Mouse (Mus musculus) neural tube, embryonic 11.5 days (tissue): ENCODE results near the gene Celsr1. TPM values are rescaled to one million over a fixed set of nuclear protein-coding genes. Genes with fewer than 3 reads are reported as not detected.

Experiments used
- ATAC-seq: fragments of 200-750 bp; cut with Nextera tagmentation; 2 replicates; pipeline ENCODE4 v1.8.0; 2017; ENCODE audit warnings: moderate number of reproducible peaks, mild to moderate bottlenecking, moderate TSS enrichment, moderate library complexity; ENCODE audit not compliant: insufficient read depth, low FRiP score, low TSS enrichment
- DNase-seq: peaks from one replicate; pipeline ENCODE4 v3.0.0-alpha.2; 2015; ENCODE audit warnings: low spot score
- H3K27ac ChIP-seq: fragments of 300-500 bp; sonication (generic); 2 replicates; pipeline ENCODE4 v1.5.1; 2014; ENCODE audit warnings: low read depth, mild to moderate bottlenecking, low read length
- H3K27me3 ChIP-seq: fragments of 300-500 bp; sonication (generic); 2 replicates; pipeline ENCODE4 v1.6.1; 2014; ENCODE audit warnings: mild to moderate bottlenecking, low read length, mixed read lengths; ENCODE audit not compliant: control insufficient read depth, insufficient read depth
- H3K36me3 ChIP-seq: fragments of 300-500 bp; sonication (generic); 2 replicates; pipeline ENCODE4 v1.6.1; 2014; ENCODE audit warnings: mild to moderate bottlenecking, low read length, moderate library complexity, mixed read lengths; ENCODE audit not compliant: control insufficient read depth, insufficient read depth
- H3K4me1 ChIP-seq: fragments of 300-500 bp; sonication (generic); 2 replicates; pipeline ENCODE4 v1.6.1; 2014; ENCODE audit warnings: low read length, mixed read lengths; ENCODE audit not compliant: control insufficient read depth, insufficient read depth
- H3K4me2 ChIP-seq: fragments of 300-500 bp; sonication (generic); 2 replicates; pipeline ENCODE4 v1.6.1; 2014; ENCODE audit warnings: low read depth, mild to moderate bottlenecking, moderate library complexity
- H3K4me3 ChIP-seq: fragments of 300-500 bp; sonication (generic); 2 replicates; pipeline ENCODE4 v1.5.1; 2014; ENCODE audit warnings: low read depth, low read length
- H3K9ac ChIP-seq: fragments of 300-500 bp; sonication (generic); 2 replicates; pipeline ENCODE4 v1.6.1; 2014; ENCODE audit warnings: mild to moderate bottlenecking, low read length
- H3K9me3 ChIP-seq: fragments of 300-500 bp; sonication (generic); 2 replicates; pipeline ENCODE4 v1.6.1; 2016; ENCODE audit warnings: low read length; ENCODE audit not compliant: control insufficient read depth
- WGBS: fragments of 180-500 bp; shearing (Covaris S2); extraction: QIAGEN DNeasy Blood & Tissue Kit; methylation state at CpG from one replicate; pipeline ENCODE4 v1.1.7; 2014; 5-methylcytosine and 5-hydroxymethylcytosine counted together
- polyA plus RNA-seq: library from polyadenylated mRNA; unstranded; fragments of >200 nt; fragmentation: Nextera tagmentation; extraction: Ambion mirVana; gene quantifications from 2 replicates; pipeline ENCODE4 v1.2.1, GENCODE M21; 2014

Celsr1 gene
- polyA plus RNA-seq, 1 experiment from 2014 or later = 5.4 TPM

- no peak for ATAC-seq
- H3K27ac ChIP-seq = 0 out of 2 replicates have a peak overlapping the region, but pooled peaks have one; percentile 14
Observed at GRCm38 (mm10) chr15:85991453-85992124, 42.0 kb downstream of the Celsr1 start.

GRCm38 (mm10) chr15:85990696-85991443 lies 42.7 kb downstream of the Celsr1 start:
- Histone ChIP-seq H3K36me3 (no peaks in the 10 kb centered on the region), H3K27ac (0 out of 2 replicates have a peak overlapping the region, but pooled peaks have one; percentile 14), H3K9ac (no peak overlapping the region), H3K27me3 (no peaks in the 10 kb centered on the region), H3K9me3 (no peaks in the 10 kb centered on the region), H3K4me2 (no peak overlapping the region), H3K4me1 (peaks cover 25% of the 10 kb centered on the region), H3K4me3 (no peak overlapping the region)
- no peak for ATAC-seq
- no peak for DNase-seq
- WGBS = 88% methylated on average over 17 of the region's 17 CpGs

More at GRCm38 (mm10) chr15:85991453-85992124, 42.0 kb downstream of the Celsr1 start:
- H3K4me2 ChIP-seq = no peak overlapping the region
- H3K36me3 ChIP-seq = no peaks in the 10 kb centered on the region
- no peak for DNase-seq
- 51% methylated on average over 5 of the region's 5 CpGs for WGBS
- no peaks in the 10 kb centered on the region for H3K27me3 ChIP-seq
- no peak overlapping the region for H3K9ac ChIP-seq
- no peak overlapping the region for H3K4me3 ChIP-seq
- no peaks in the 10 kb centered on the region for H3K9me3 ChIP-seq
- H3K4me1 ChIP-seq = peaks cover 25% of the 10 kb centered on the region

DNA sequence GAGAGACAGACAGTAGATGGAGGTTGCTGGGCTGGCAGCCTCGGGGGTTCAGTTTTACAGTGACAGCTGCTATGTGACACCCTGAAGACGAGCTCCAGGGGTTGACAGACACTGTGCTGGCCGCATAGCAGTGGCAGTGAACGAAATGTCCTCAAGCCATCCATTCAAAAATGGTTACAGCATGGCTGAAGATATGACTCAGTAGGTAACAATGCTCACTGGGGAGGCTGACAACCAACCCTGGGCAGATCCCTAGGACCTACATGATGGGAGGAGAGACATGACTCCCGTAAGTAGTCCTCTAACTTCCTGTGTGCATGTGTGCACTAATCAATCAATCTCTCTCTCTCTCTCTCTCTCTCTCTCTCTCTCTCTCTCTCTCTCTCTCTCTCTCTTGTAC lies 45.7 kb downstream of the Celsr1 start:
- Histone ChIP-seq H3K9ac (no peak overlapping the region), H3K4me1 (peaks cover 9% of the 10 kb centered on the region), H3K27me3 (no peaks in the 10 kb centered on the region), H3K27ac (no peak overlapping the region), H3K4me2 (no peak overlapping the region), H3K36me3 (no peaks in the 10 kb centered on the region), H3K4me3 (no peak overlapping the region), H3K9me3 (no peaks in the 10 kb centered on the region)
- ATAC-seq = no peak
- no peak for DNase-seq
- 72% methylated on average over 5 of the region's 5 CpGs for WGBS

DNA sequence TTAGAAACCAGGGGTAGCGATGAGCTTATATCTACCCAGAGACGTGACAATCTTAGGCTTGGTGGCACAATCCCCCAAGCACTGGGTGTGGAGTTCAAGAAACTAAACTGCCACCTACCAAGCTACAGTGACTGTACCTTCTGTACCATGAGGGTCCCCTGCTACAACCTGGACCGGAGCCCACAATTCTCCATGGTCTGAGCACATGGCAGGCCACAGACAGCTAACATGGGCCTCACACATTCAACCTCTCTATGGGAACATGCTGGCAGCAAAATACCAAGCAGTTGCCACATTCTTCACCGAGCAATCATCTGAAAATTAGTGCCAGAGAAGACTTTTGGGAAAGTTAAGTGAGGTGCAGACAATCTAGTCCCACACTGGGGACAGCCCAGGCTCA lies 47.4 kb downstream of the Celsr1 start:
- Histone ChIP-seq H3K27me3 (no peaks in the 10 kb centered on the region), H3K27ac (no peak overlapping the region), H3K9me3 (no peaks in the 10 kb centered on the region), H3K4me2 (no peak overlapping the region), H3K4me3 (no peak overlapping the region), H3K4me1 (peaks cover 6% of the 10 kb centered on the region), H3K9ac (no peak overlapping the region), H3K36me3 (no peaks in the 10 kb centered on the region)
- DNase-seq (no peak), ATAC-seq (no peak)
- 84% methylated on average over 4 of the region's 4 CpGs for WGBS

DNA sequence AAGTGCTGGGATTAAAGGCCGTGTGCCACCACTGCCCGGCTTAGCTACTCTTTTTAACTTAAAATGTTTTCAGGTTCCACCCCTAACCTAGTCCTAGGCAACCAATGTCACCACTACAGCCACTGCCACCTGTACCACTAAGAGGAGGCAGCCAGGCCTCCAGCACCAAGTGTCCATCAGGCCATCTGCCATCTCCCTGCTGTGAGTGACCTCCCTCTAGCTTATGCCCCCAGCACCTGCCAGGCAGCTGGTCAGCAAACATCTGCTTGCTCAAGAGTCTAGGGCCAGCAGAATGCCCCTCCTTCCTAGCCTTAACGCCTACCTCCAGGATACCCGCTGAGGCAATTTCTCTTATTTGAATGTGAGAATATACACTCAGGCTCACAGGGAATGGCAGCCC lies 48.0 kb downstream of the Celsr1 start:
- no peak for DNase-seq
- 61% methylated on average over 4 of the region's 4 CpGs for WGBS
- H3K4me1 ChIP-seq = peaks cover 6% of the 10 kb centered on the region

GRCm38 (mm10) chr15:85983131-85983530 lies 50.4 kb downstream of the Celsr1 start:
- H3K27ac ChIP-seq = no peak overlapping the region
- no peaks in the 10 kb centered on the region for H3K9me3 ChIP-seq
- no peak for ATAC-seq
- no peak overlapping the region for H3K9ac ChIP-seq
- peaks cover 6% of the 10 kb centered on the region for H3K4me1 ChIP-seq
- no peaks in the 10 kb centered on the region for H3K36me3 ChIP-seq
- no peaks in the 10 kb centered on the region for H3K27me3 ChIP-seq
- H3K4me3 ChIP-seq = no peak overlapping the region
- no peak overlapping the region for H3K4me2 ChIP-seq
- DNase-seq = no peak
- 88% methylated on average over 7 of the region's 7 CpGs for WGBS

More for the DNA sequence above, 48.0 kb downstream of the Celsr1 start:
- Histone ChIP-seq H3K9ac (no peak overlapping the region), H3K4me3 (no peak overlapping the region), H3K4me2 (no peak overlapping the region), H3K27ac (no peak overlapping the region), H3K9me3 (no peaks in the 10 kb centered on the region), H3K36me3 (no peaks in the 10 kb centered on the region), H3K27me3 (no peaks in the 10 kb centered on the region)
- ATAC-seq = no peak

DNA sequence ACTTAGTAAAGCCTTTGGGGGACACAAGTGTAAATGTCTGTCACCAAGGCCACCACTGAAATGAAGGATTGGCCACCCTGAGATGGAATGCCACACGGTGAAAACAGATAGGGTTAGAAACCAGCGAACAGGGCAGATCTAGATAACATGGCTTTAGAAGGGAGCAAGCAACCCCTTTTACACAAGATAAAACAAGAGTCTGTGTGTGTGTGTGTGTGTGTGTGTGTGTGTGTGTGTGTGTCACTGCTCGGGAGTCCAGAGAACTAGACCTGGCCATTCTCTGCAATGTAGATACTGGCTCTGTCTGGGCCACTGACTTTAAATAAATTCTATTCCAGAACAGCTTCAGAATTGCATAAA lies 51.2 kb downstream of the Celsr1 start:
- DNase-seq (no peak), ATAC-seq (no peak)
- no peak overlapping the region for H3K4me3 ChIP-seq
- H3K9ac ChIP-seq = no peak overlapping the region
- no peaks in the 10 kb centered on the region for H3K27me3 ChIP-seq
- no peak overlapping the region for H3K4me2 ChIP-seq
- 72% methylated on average over 3 of the region's 3 CpGs for WGBS
- H3K9me3 ChIP-seq = no peaks in the 10 kb centered on the region
- peaks cover 6% of the 10 kb centered on the region for H3K4me1 ChIP-seq
- no peak overlapping the region for H3K27ac ChIP-seq
- no peaks in the 10 kb centered on the region for H3K36me3 ChIP-seq

DNA sequence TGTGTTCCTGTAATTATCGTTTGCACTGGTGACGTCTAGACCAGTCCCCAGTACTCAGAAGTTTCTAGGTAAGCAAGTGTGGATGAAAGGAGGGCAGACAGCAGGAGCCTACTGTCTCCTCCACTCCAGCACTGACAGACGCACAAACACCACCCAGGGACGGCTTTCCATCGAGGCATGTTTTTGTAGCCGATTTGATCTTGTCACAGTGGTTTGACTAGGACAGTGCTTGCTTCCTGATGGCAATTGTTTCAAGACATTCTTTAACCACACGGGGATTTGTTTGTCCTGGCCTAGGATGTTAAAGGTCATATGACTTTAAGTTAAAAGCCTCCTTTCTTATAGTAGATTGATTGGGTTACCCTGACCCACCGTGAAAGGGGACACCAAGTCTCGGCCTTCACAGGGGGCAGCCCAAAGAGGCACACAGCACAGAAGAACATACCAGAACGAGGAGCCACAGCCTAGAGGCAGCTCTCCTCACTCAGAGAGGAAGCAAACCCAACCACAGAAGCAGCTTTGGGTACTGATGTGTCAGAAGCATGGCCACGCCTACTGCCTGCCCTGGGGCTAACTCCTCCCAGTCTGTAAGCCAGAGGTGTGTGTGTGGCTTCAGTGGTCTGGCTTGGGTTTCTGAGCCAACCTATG lies 51.7 kb downstream of the Celsr1 start:
- Histone ChIP-seq H3K9ac (no peak overlapping the region), H3K27ac (no peak overlapping the region), H3K9me3 (no peaks in the 10 kb centered on the region), H3K4me3 (no peak overlapping the region), H3K36me3 (no peaks in the 10 kb centered on the region), H3K4me1 (peaks cover 6% of the 10 kb centered on the region), H3K27me3 (no peaks in the 10 kb centered on the region), H3K4me2 (no peak overlapping the region)
- DNase-seq (no peak), ATAC-seq (no peak)
- WGBS = 36% methylated on average over 11 of the region's 11 CpGs
